Mouse (Mus musculus) cortical plate, adult 2 months (tissue): Measurements from ENCODE around the gene Hist1h2bb. TPM values are rescaled to one million over a fixed set of nuclear protein-coding genes. Genes with fewer than 3 reads are reported as not detected.
"Not testable (repeated sequence)": the region's sequence is repeated elsewhere in the genome, so short reads cannot be mapped to it uniquely, and the experiment has no call there.

Source experiments
- H3K27ac ChIP-seq: fragments of 200-500 bp; 2 replicates; pipeline ENCODE4 v1.5.1; 2012; ENCODE audit warnings: low read length, control low read depth, inconsistent platforms; ENCODE audit not compliant: insufficient read depth
- H3K4me1 ChIP-seq: fragments of 200-500 bp; 2 replicates; pipeline ENCODE4 v1.6.1; 2011; ENCODE audit warnings: low read length; ENCODE audit not compliant: control insufficient read depth, insufficient read depth
- H3K4me3 ChIP-seq: fragments of 200-500 bp; 2 replicates; pipeline ENCODE4 v1.5.1; 2011; ENCODE audit warnings: mild to moderate bottlenecking, low read length, control low read depth; ENCODE audit not compliant: insufficient read depth
- CTCF ChIP-seq: fragments of 200-500 bp; IDR thresholded peaks from 2 replicates; pipeline ENCODE4 v1.5.1; 2011; ENCODE audit warnings: mild to moderate bottlenecking, control low read depth, low read length; ENCODE audit not compliant: insufficient read depth; ENCODE audit errors: extremely low read depth
- POLR2A ChIP-seq: fragments of 200-500 bp; IDR thresholded peaks from 2 replicates; pipeline ENCODE4 v1.6.1; 2011; ENCODE audit warnings: mild to moderate bottlenecking, low read length, control low read depth; ENCODE audit not compliant: insufficient read depth; ENCODE audit errors: extremely low read depth
- polyA plus RNA-seq: library from polyadenylated mRNA; depleted of rRNA; stranded (reverse); fragments of >200 nt; gene quantifications from 2 replicates; pipeline ENCODE4 v1.2.3, GENCODE M21; 2012; rRNA removed

The Hist1h2bb gene
- polyA plus RNA-seq, 1 experiment, result 1.9 TPM

- no peaks in the 10 kb centered on the region for H3K4me1 ChIP-seq
- H3K4me3 ChIP-seq, result peak within 1 kb of the TSS; percentile 36
- no peak for TF ChIP-seq CTCF
- peak; percentile 95 for TF ChIP-seq POLR2A
- peak within 1 kb of the TSS; percentile 20; the same call in 1 of the 2 replicates for H3K27ac ChIP-seq
Measured at GRCm38 (mm10) chr13:23763586-23764323, 17.2 kb downstream of the Hist1h2bb start, which contains the start of gene Hist1h1a. Gene Hist1h1a (plus strand): TSS chr13:23763666.

DNA sequence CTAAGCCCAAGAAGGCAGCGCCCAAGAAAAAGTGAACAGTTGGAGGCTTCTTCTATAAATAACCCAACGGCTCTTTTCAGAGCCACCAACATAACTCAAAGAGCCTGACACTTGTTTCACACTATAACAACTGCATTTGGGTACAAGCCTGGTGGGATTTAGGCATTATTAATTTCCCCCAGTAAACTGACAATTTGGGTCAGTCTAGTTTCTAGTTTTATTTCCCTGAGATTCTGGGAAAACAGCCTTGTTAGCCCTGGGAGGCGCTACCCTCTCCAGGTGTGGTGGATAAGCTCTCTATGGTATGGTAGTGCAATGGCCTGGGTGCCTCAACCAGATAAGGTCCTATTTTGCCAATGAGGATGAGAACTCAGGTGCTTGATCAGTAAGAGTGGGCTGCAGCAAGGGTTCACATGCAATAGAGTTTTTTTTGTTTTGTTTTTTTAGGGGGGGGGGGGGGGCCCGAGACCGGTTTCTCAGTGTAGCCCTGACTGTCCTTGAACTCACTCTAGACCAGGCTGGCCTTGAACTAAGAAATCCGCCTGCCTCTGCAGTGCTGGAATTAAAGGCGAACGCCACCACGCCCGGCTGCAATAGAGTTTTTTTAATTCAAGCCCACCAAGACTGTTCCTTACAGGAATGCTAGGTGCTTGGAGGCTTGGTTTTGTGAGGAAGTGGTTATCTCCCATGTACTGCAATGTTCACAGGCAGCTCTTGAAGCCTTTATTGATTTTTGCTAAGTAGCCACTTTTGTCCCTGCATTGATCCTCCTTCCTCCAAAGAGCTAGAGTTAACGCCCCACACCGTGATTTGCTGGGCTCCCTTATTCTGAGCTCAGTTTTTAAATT, 18.0 kb downstream of the Hist1h2bb start:
- Histone ChIP-seq H3K4me1 (no peaks in the 10 kb centered on the region), H3K4me3 (peak overlapping the region; percentile 33; the same call in 1 of the 2 replicates), H3K27ac (no peak overlapping the region)
- no peak for TF ChIP-seq POLR2A
- no peak for TF ChIP-seq CTCF

- H3K4me3 ChIP-seq, result no peak overlapping the region
- no peak overlapping the region for H3K27ac ChIP-seq
- TF ChIP-seq CTCF, result no peak
- TF ChIP-seq POLR2A, result no peak
- no peaks in the 10 kb centered on the region for H3K4me1 ChIP-seq
Measured at GRCm38 (mm10) chr13:23765172-23765513, 18.6 kb downstream of the Hist1h2bb start.

- H3K4me1 ChIP-seq, result no peaks in the 10 kb centered on the region
- no peak for TF ChIP-seq CTCF
- no peak for TF ChIP-seq POLR2A
- H3K4me3 ChIP-seq, result no peak overlapping the region
- H3K27ac ChIP-seq, result no peak overlapping the region
Measured at GRCm38 (mm10) chr13:23766772-23767171, 20.2 kb downstream of the Hist1h2bb start.

- TF ChIP-seq CTCF, result no peak
- TF ChIP-seq POLR2A, result no peak
- no peaks in the 10 kb centered on the region for H3K4me1 ChIP-seq
- no peak overlapping the region for H3K4me3 ChIP-seq
- H3K27ac ChIP-seq, result no peak overlapping the region
Measured at GRCm38 (mm10) chr13:23768834-23769397, 22.4 kb downstream of the Hist1h2bb start.

DNA sequence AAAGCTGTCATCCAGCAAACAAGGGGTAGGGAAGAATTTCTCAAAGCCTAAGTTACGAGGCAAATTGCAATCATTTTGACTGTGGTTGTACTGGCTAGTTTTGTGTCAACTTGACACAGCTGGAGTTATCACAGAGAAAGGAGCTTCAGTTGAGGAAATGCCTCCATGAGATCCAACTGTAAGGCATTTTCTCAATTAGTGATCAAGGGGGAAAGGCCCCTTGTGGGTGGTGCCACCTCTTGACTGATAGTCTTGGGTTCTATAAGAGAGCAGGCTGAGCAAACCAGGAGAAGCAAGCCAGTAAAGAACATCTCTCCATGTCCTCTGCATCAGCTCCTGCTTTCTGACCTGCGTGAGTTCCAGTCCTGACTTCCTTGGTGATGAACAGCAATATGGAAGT, 23.1 kb downstream of the Hist1h2bb start, which contains the start of gene Trim38:
Gene Trim38 (plus strand): TSS at position 301 of the 400 bp plus-strand sequence.
- not testable (repeated sequence) for H3K4me1 ChIP-seq, H3K27ac ChIP-seq, H3K4me3 ChIP-seq

DNA sequence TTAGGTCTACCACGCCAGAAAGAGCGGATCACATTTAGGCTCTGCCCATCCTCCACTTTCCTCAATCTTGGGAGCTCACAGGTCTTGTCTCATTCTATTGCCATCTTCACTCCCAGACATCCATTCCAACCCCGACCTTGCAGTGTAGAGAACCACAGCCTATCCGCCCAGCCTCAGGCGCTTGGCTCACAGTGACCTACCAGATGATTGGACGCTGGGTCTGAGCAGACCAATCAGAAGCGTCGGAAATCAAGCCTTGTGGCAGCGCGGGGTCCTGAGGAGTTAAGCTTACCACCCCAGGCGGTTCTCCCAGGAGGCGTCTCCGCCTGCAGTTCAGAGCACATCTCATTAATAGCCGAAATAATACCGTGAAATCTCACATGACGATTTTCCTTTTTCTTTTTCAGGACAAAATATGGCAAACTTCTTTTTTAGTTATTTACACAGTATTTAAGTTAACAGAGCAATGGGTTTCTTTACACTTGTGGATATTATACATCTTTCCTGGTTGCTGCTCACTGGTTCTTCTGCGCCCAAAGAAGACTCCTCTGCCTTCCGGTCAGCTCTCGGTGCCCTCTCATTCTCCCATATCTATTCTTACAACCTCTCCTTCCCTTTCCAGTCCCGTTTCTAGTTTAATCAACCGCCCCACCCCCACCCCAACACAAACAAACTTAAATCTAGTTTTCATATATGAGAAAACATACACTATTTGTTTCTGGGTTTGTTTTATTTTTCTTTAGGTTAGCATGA, 26.2 kb downstream of the Hist1h2bb start:
- no peak overlapping the region for H3K27ac ChIP-seq
- H3K4me1 ChIP-seq, result no peaks in the 10 kb centered on the region
- no peak overlapping the region for H3K4me3 ChIP-seq
- TF ChIP-seq POLR2A (no peak), CTCF (no peak)

DNA sequence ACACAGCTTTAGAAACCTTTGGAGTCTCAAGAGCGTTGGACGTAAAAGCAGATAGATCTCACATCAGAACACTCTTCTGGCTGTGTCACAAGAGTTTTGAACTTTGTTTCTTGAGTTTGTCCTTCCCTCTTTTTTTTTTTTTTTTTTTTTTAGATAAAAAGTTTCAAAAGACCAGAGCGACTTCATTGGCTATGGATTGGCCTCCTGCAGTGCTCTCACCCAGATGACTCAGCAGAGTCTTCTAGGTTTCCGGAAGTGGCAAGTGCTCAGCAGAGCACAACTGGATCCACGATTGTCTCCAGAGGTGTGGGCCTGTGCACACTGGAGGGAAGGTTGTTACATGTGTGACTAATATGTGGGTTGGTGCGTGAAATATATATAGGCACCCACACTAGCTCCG, 31.8 kb downstream of the Hist1h2bb start:
- no peak overlapping the region for H3K4me3 ChIP-seq
- H3K27ac ChIP-seq, result no peak overlapping the region
- H3K4me1 ChIP-seq, result no peaks in the 10 kb centered on the region
- TF ChIP-seq CTCF (no peak), POLR2A (no peak)

DNA sequence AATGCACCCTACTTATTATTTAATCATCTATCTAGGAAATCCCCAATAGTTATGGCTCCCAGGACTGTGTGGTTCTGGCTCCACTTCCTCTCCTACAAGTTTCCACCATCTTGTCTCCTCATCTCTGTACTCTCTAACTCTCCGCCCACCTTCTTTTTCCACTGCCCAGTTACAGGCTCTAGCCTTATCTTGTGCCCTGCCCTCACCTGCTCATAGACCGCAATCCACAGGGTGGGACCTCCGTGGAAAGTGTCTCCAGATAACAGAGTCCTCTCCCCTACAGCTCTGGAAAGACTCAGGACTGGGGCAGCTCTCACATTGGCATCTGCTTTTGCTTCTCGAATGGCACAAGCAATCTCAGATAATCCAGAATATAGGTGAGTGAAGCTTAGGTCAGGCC, 32.5 kb downstream of the Hist1h2bb start:
- H3K27ac ChIP-seq, result no peak overlapping the region
- TF ChIP-seq CTCF (no peak), POLR2A (no peak)
- H3K4me1 ChIP-seq, result no peaks in the 10 kb centered on the region
- H3K4me3 ChIP-seq, result no peak overlapping the region

GRCm38 (mm10) chr13:23792520-23792919, 46.0 kb downstream of the Hist1h2bb start:
- TF ChIP-seq POLR2A (no peak), CTCF (peak; percentile 71; the same call in 1 of the 2 replicates)

More at GRCm38 (mm10) chr13:23792520-23792919, 46.0 kb downstream of the Hist1h2bb start:
- no peaks in the 10 kb centered on the region for H3K4me1 ChIP-seq
- no peak overlapping the region for H3K4me3 ChIP-seq
- no peak overlapping the region for H3K27ac ChIP-seq

Other genes with a start within 250 kb of the Hist1h2bb start
- 20.7 and 34.8 TPM in 2 replicates for gene Hist1h4h, start 215.7 kb upstream of the Hist1h2bb start, polyA plus RNA-seq
- gene Hist1h2af, start 212.8 kb upstream of the Hist1h2bb start, polyA plus RNA-seq, result 6.4 and 14.2 TPM in 2 replicates
- gene Hist1h3g, start 211.3 kb upstream of the Hist1h2bb start, polyA plus RNA-seq, result 0.74 and 0.92 TPM in 2 replicates
- gene Hist1h2bh, start 203.3 kb upstream of the Hist1h2bb start, polyA plus RNA-seq, result 0.29 and 0.38 TPM in 2 replicates
- gene Hist1h3f, start 202.7 kb upstream of the Hist1h2bb start, polyA plus RNA-seq, result 0.73 TPM in 1 of 2 replicates, not detected in the other
- 4.5 and 13.1 TPM in 2 replicates for gene Hist1h4f, start 195.1 kb upstream of the Hist1h2bb start, polyA plus RNA-seq
- 0.04 and 0.08 TPM in 2 replicates for gene Hist1h1d, start 193.5 kb upstream of the Hist1h2bb start, polyA plus RNA-seq
- gene Hist1h3e, start 184.4 kb upstream of the Hist1h2bb start, polyA plus RNA-seq, result 1.2 and 2.9 TPM in 2 replicates
- gene Hist1h2ae, start 175.5 kb upstream of the Hist1h2bb start, polyA plus RNA-seq, result 0.50 and 1.1 TPM in 2 replicates
- 7.8 and 11.4 TPM in 2 replicates for gene Hist1h2bg, start 175.3 kb upstream of the Hist1h2bb start, polyA plus RNA-seq
- gene Hist1h2bf, start 172.5 kb upstream of the Hist1h2bb start, polyA plus RNA-seq, result 0.67 TPM in 1 of 2 replicates, not detected in the other
- 0.32 and 0.92 TPM in 2 replicates for gene Hist1h2ad, start 172.4 kb upstream of the Hist1h2bb start, polyA plus RNA-seq
- 2.6 and 3.0 TPM in 2 replicates for gene Hist1h3d, start 171.0 kb upstream of the Hist1h2bb start, polyA plus RNA-seq
- gene Hist1h4d, start 165.1 kb upstream of the Hist1h2bb start, polyA plus RNA-seq, result 4.4 and 8.9 TPM in 2 replicates
- 4.2 and 4.6 TPM in 2 replicates for gene Hist1h2be, start 125.6 kb upstream of the Hist1h2bb start, polyA plus RNA-seq
- 4.0 and 4.6 TPM in 2 replicates for gene Hist1h1e, start 124.2 kb upstream of the Hist1h2bb start, polyA plus RNA-seq
- 1.2 and 1.5 TPM in 2 replicates for gene Hist1h2ac, start 62.8 kb upstream of the Hist1h2bb start, polyA plus RNA-seq
- gene Hist1h2bc, start 62.5 kb upstream of the Hist1h2bb start, polyA plus RNA-seq, result 117 and 130 TPM in 2 replicates
- gene Hist1h1t, start 50.9 kb upstream of the Hist1h2bb start, polyA plus RNA-seq, result not detected in 2 replicates
- gene Hist1h4c, start 48.3 kb upstream of the Hist1h2bb start, polyA plus RNA-seq, result 4.1 and 9.6 TPM in 2 replicates
- gene Hfe, start 35.9 kb upstream of the Hist1h2bb start, polyA plus RNA-seq, result 4.2 and 4.3 TPM in 2 replicates
- 42.1 and 42.4 TPM in 2 replicates for gene Hist1h1c, start 7.9 kb upstream of the Hist1h2bb start, polyA plus RNA-seq
- gene Hist1h3c, start 1.1 kb upstream of the Hist1h2bb start, polyA plus RNA-seq, result 0.56 TPM in 1 of 2 replicates, not detected in the other
- gene Hist1h2ab, start 4.4 kb downstream of the Hist1h2bb start, polyA plus RNA-seq, result 1.6 and 1.9 TPM in 2 replicates
- 0.57 and 0.77 TPM in 2 replicates for gene Hist1h3b, start 5.5 kb downstream of the Hist1h2bb start, polyA plus RNA-seq
- 3.7 and 8.3 TPM in 2 replicates for gene Hist1h4b, start 10.3 kb downstream of the Hist1h2bb start, polyA plus RNA-seq
- 4.2 and 9.6 TPM in 2 replicates for gene Hist1h4a, start 14.5 kb downstream of the Hist1h2bb start, polyA plus RNA-seq
- gene Hist1h3a, start 15.7 kb downstream of the Hist1h2bb start, polyA plus RNA-seq, result 0.57 and 1.4 TPM in 2 replicates
- 0.55 and 0.77 TPM in 2 replicates for gene Hist1h1a, start 16.9 kb downstream of the Hist1h2bb start, polyA plus RNA-seq
- 0.19 and 0.21 TPM in 2 replicates for gene Trim38, start 23.2 kb downstream of the Hist1h2bb start, polyA plus RNA-seq
- 0.06 TPM in 1 of 2 replicates, not detected in the other for gene Slc17a2, start 60.3 kb downstream of the Hist1h2bb start, polyA plus RNA-seq
- not detected in 2 replicates for gene Slc17a3, start 92.7 kb downstream of the Hist1h2bb start, polyA plus RNA-seq
- gene Slc17a1, start 121.0 kb downstream of the Hist1h2bb start, polyA plus RNA-seq, result not detected in 2 replicates
- not detected in 2 replicates for gene Slc17a4, start 168.3 kb downstream of the Hist1h2bb start, polyA plus RNA-seq
- gene Hist1h2ba, start 187.4 kb downstream of the Hist1h2bb start, polyA plus RNA-seq, result not detected in 2 replicates
- gene Hist1h2aa, start 187.7 kb downstream of the Hist1h2bb start, polyA plus RNA-seq, result not detected in 2 replicates
- 0.42 and 0.62 TPM in 2 replicates for gene Scgn, start 244.5 kb downstream of the Hist1h2bb start, polyA plus RNA-seq